Mouse (Mus musculus): ENCODE data around the gene Plekhh2.

- no peak; the same call in 1 of the 2 replicates for TF ChIP-seq CTCF (IDR thresholded peaks at IDR 0.05; ENCODE audit: control insufficient read depth, insufficient read depth, insufficient replicate concordance, low read depth, low read length)
- no peak for TF ChIP-seq POLR2A (IDR thresholded peaks at IDR 0.05; ENCODE audit: control insufficient read depth, low read depth, low read length)
These were observed 31.0 kb upstream of the Plekhh2 start for GRCm38 (mm10) chr17:84480464-84481355.
